Mouse (Mus musculus) liver, embryonic 13.5 days (tissue): ENCODE measurements at regions not wholly inside any gene's neighbourhood (a gene's known extent, or its start where the extent isn't known, plus 50 kb on each side); places are given as distances from the start of the nearest gene placed in this dataset.

ENCODE experiments used
- ATAC-seq: fragments of 200-750 bp; cut with Nextera tagmentation; 2 replicates; pipeline ENCODE4 v1.8.0; 2017; ENCODE audit warnings: low read depth, mild to moderate bottlenecking, moderate number of reproducible peaks, moderate library complexity
- DNase-seq: peaks from one replicate; pipeline ENCODE4 v3.0.0; 2022
- H3K27ac ChIP-seq: fragments of 300-500 bp; sonication (generic); 2 replicates; pipeline ENCODE4 v1.5.1; 2015; ENCODE audit warnings: moderate library complexity, mild to moderate bottlenecking, inconsistent platforms
- H3K27me3 ChIP-seq: fragments of 300-500 bp; sonication (generic); 2 replicates; pipeline ENCODE4 v1.6.1; 2015; ENCODE audit warnings: mild to moderate bottlenecking, inconsistent platforms
- H3K36me3 ChIP-seq: fragments of 300-500 bp; sonication (generic); 2 replicates; pipeline ENCODE4 v1.6.1; 2015; ENCODE audit warnings: mild to moderate bottlenecking, inconsistent platforms
- H3K4me1 ChIP-seq: fragments of 300-500 bp; sonication (generic); replicated peaks from 2 replicates; pipeline ENCODE4 v1.6.1; 2015; ENCODE audit warnings: inconsistent platforms
- H3K4me2 ChIP-seq: fragments of 300-500 bp; sonication (generic); 2 replicates; pipeline ENCODE4 v1.6.1; 2015; ENCODE audit warnings: inconsistent platforms, mild to moderate bottlenecking, moderate library complexity
- H3K4me3 ChIP-seq: fragments of 300-500 bp; sonication (generic); replicated peaks from 2 replicates; pipeline ENCODE4 v1.5.1; 2015; ENCODE audit warnings: mild to moderate bottlenecking, inconsistent platforms
- H3K9ac ChIP-seq: fragments of 300-500 bp; sonication (generic); 2 replicates; pipeline ENCODE4 v1.6.1; 2015; ENCODE audit warnings: mild to moderate bottlenecking, inconsistent platforms
- H3K9me3 ChIP-seq: fragments of 300-500 bp; sonication (generic); replicated peaks from 2 replicates; pipeline ENCODE4 v1.6.1; 2016; ENCODE audit warnings: inconsistent platforms
- WGBS: fragments of 180-500 bp; shearing (Covaris S2); methylation state at CpG from one replicate; pipeline ENCODE4 v1.1.7; 2015; ENCODE audit not compliant: insufficient replicate concordance; 5-methylcytosine and 5-hydroxymethylcytosine counted together

GRCm38 (mm10) chr10:66940922-66941321 lies 155.0 kb upstream of the Jmjd1c start:
- 64% methylated on average over 5 of the region's 5 CpGs for WGBS
- no peaks in the 10 kb centered on the region for H3K4me1 ChIP-seq
- H3K27ac ChIP-seq = no peak overlapping the region
- no peaks in the 10 kb centered on the region for H3K36me3 ChIP-seq
- H3K4me2 ChIP-seq = no peak overlapping the region
- no peak for DNase-seq
- H3K9me3 ChIP-seq = no peaks in the 10 kb centered on the region
- no peaks in the 10 kb centered on the region for H3K27me3 ChIP-seq
- ATAC-seq = no peak
- no peak overlapping the region for H3K4me3 ChIP-seq
- no peak overlapping the region for H3K9ac ChIP-seq

GRCm38 (mm10) chr10:66941974-66942373 lies 154.0 kb upstream of the Jmjd1c start:
- no peaks in the 10 kb centered on the region for H3K9me3 ChIP-seq
- H3K4me1 ChIP-seq = no peaks in the 10 kb centered on the region
- WGBS = 84% methylated on average over 3 of the region's 3 CpGs
- no peaks in the 10 kb centered on the region for H3K27me3 ChIP-seq
- no peak overlapping the region for H3K4me2 ChIP-seq
- H3K9ac ChIP-seq = no peak overlapping the region
- no peak overlapping the region for H3K27ac ChIP-seq
- no peaks in the 10 kb centered on the region for H3K36me3 ChIP-seq
- no peak overlapping the region for H3K4me3 ChIP-seq
- ATAC-seq = no peak
- no peak for DNase-seq

- Histone ChIP-seq H3K4me3 (no peak overlapping the region), H3K4me1 (no peaks in the 10 kb centered on the region), H3K27ac (no peak overlapping the region), H3K9ac (no peak overlapping the region), H3K9me3 (no peaks in the 10 kb centered on the region), H3K27me3 (no peaks in the 10 kb centered on the region), H3K36me3 (no peaks in the 10 kb centered on the region), H3K4me2 (no peak overlapping the region)
- 35% methylated on average over 5 of the region's 5 CpGs for WGBS
- ATAC-seq = no peak
- DNase-seq = no peak
Measured at GRCm38 (mm10) chr10:66943875-66944274, 152.1 kb upstream of the Jmjd1c start.

GRCm38 (mm10) chr10:66946161-66946560 lies 149.8 kb upstream of the Jmjd1c start:
- Histone ChIP-seq H3K27ac (no peak overlapping the region), H3K4me1 (no peaks in the 10 kb centered on the region), H3K36me3 (no peaks in the 10 kb centered on the region), H3K4me3 (no peak overlapping the region), H3K9me3 (no peaks in the 10 kb centered on the region), H3K27me3 (no peaks in the 10 kb centered on the region), H3K4me2 (no peak overlapping the region), H3K9ac (no peak overlapping the region)
- ATAC-seq (no peak), DNase-seq (no peak)
- 52% methylated on average over 2 of the region's 2 CpGs for WGBS

GRCm38 (mm10) chr10:66948329-66948728 lies 147.6 kb upstream of the Jmjd1c start:
- H3K9me3 ChIP-seq = no peaks in the 10 kb centered on the region
- no peaks in the 10 kb centered on the region for H3K27me3 ChIP-seq
- DNase-seq (no peak), ATAC-seq (no peak)
- no peak overlapping the region for H3K4me3 ChIP-seq
- 78% methylated on average over 2 of the region's 2 CpGs for WGBS
- no peaks in the 10 kb centered on the region for H3K4me1 ChIP-seq
- H3K9ac ChIP-seq = no peak overlapping the region
- no peak overlapping the region for H3K4me2 ChIP-seq
- H3K36me3 ChIP-seq = no peaks in the 10 kb centered on the region
- no peak overlapping the region for H3K27ac ChIP-seq

- H3K4me1 ChIP-seq = no peaks in the 10 kb centered on the region
- H3K4me3 ChIP-seq = no peak overlapping the region
- H3K27me3 ChIP-seq = no peaks in the 10 kb centered on the region
- H3K9me3 ChIP-seq = no peaks in the 10 kb centered on the region
- H3K4me2 ChIP-seq = no peak overlapping the region
- no peak overlapping the region for H3K9ac ChIP-seq
- ATAC-seq (no peak), DNase-seq (no peak)
- H3K27ac ChIP-seq = no peak overlapping the region
- 58% methylated on average over 4 of the region's 4 CpGs for WGBS
- no peaks in the 10 kb centered on the region for H3K36me3 ChIP-seq
Measured at GRCm38 (mm10) chr10:66950441-66950840, 145.5 kb upstream of the Jmjd1c start.

- Histone ChIP-seq H3K27ac (no peak overlapping the region), H3K9me3 (no peaks in the 10 kb centered on the region), H3K4me3 (no peak overlapping the region), H3K4me2 (no peak overlapping the region), H3K36me3 (no peaks in the 10 kb centered on the region), H3K9ac (no peak overlapping the region), H3K27me3 (no peaks in the 10 kb centered on the region), H3K4me1 (no peaks in the 10 kb centered on the region)
- ATAC-seq = no peak
- 68% methylated on average over 8 of the region's 8 CpGs for WGBS
- no peak for DNase-seq
Measured at GRCm38 (mm10) chr10:66951231-66951822, 144.6 kb upstream of the Jmjd1c start.

GRCm38 (mm10) chr10:66951935-66952334 lies 144.0 kb upstream of the Jmjd1c start:
- Histone ChIP-seq H3K27ac (no peak overlapping the region), H3K4me1 (no peaks in the 10 kb centered on the region), H3K9ac (no peak overlapping the region), H3K27me3 (no peaks in the 10 kb centered on the region), H3K4me2 (no peak overlapping the region), H3K4me3 (no peak overlapping the region), H3K36me3 (no peaks in the 10 kb centered on the region), H3K9me3 (no peaks in the 10 kb centered on the region)
- 48% methylated on average over 9 of the region's 9 CpGs for WGBS
- no peak for ATAC-seq
- DNase-seq = no peak

- H3K27me3 ChIP-seq = no peaks in the 10 kb centered on the region
- no peak for DNase-seq
- no peak overlapping the region for H3K4me2 ChIP-seq
- H3K36me3 ChIP-seq = no peaks in the 10 kb centered on the region
- ATAC-seq = no peak
- H3K4me1 ChIP-seq = no peaks in the 10 kb centered on the region
- 59% methylated on average over 10 of the region's 10 CpGs for WGBS
- H3K9ac ChIP-seq = no peak overlapping the region
- H3K4me3 ChIP-seq = no peak overlapping the region
- H3K9me3 ChIP-seq = no peaks in the 10 kb centered on the region
- no peak overlapping the region for H3K27ac ChIP-seq
Measured at GRCm38 (mm10) chr10:66953248-66953975, 142.5 kb upstream of the Jmjd1c start.

GRCm38 (mm10) chr10:66953976-66954505 lies 141.9 kb upstream of the Jmjd1c start:
- ATAC-seq = no peak
- WGBS = 41% methylated on average over 4 of the region's 4 CpGs

GRCm38 (mm10) chr10:66955430-66955829 lies 140.5 kb upstream of the Jmjd1c start:
- H3K9me3 ChIP-seq = no peaks in the 10 kb centered on the region

More at GRCm38 (mm10) chr10:66953976-66954505, 141.9 kb upstream of the Jmjd1c start:
- Histone ChIP-seq H3K4me2 (no peak overlapping the region), H3K4me3 (no peak overlapping the region), H3K9ac (no peak overlapping the region), H3K27ac (no peak overlapping the region), H3K4me1 (no peaks in the 10 kb centered on the region), H3K9me3 (no peaks in the 10 kb centered on the region), H3K36me3 (no peaks in the 10 kb centered on the region), H3K27me3 (no peaks in the 10 kb centered on the region)
- no peak for DNase-seq

GRCm38 (mm10) chr10:66956619-66957018 lies 139.3 kb upstream of the Jmjd1c start:
- no peak overlapping the region for H3K4me3 ChIP-seq
- H3K27me3 ChIP-seq = no peaks in the 10 kb centered on the region
- WGBS = 65% methylated on average over 4 of the region's 4 CpGs
- DNase-seq = no peak
- H3K4me2 ChIP-seq = no peak overlapping the region
- H3K9me3 ChIP-seq = no peaks in the 10 kb centered on the region
- no peak for ATAC-seq
- H3K9ac ChIP-seq = no peak overlapping the region
- H3K27ac ChIP-seq = no peak overlapping the region
- no peaks in the 10 kb centered on the region for H3K4me1 ChIP-seq
- no peaks in the 10 kb centered on the region for H3K36me3 ChIP-seq

More at GRCm38 (mm10) chr10:66955430-66955829, 140.5 kb upstream of the Jmjd1c start:
- WGBS = 35% methylated on average over 5 of the region's 5 CpGs
- Histone ChIP-seq H3K4me1 (no peaks in the 10 kb centered on the region), H3K36me3 (no peaks in the 10 kb centered on the region), H3K4me2 (no peak overlapping the region), H3K4me3 (no peak overlapping the region), H3K27ac (no peak overlapping the region), H3K9ac (no peak overlapping the region), H3K27me3 (no peaks in the 10 kb centered on the region)
- no peak for ATAC-seq
- DNase-seq = no peak
